Mouse (Mus musculus): ENCODE measurements around the gene Ttc29. TPM values are rescaled to one million over a fixed set of nuclear protein-coding genes. Genes with fewer than 3 reads are reported as not detected.

The Ttc29 gene
- polyA plus RNA-seq, 1 experiment: 0.44 TPM

- no peak overlapping the region for H3K27ac ChIP-seq (ENCODE audit: insufficient read depth, low read length)
- TF ChIP-seq CTCF (IDR thresholded peaks at IDR 0.05; ENCODE audit: extremely low read depth, insufficient read depth, low read length): no peak
- no peak for TF ChIP-seq POLR2A (IDR thresholded peaks at IDR 0.05; ENCODE audit: extremely low read depth, insufficient read depth, low read length)
- no peaks in the 10 kb centered on the region for H3K4me1 ChIP-seq (ENCODE audit: control insufficient read depth, insufficient read depth, low read length)
- no peak overlapping the region for H3K4me3 ChIP-seq (ENCODE audit: insufficient read depth, low read length)
These were observed 224.3 kb downstream of the Ttc29 start for GRCm38 (mm10) chr8:78437140-78438045.

GRCm38 (mm10) chr8:78438121-78438520 is 225.0 kb downstream of the Ttc29 start:
- TF ChIP-seq POLR2A (IDR thresholded peaks at IDR 0.05; ENCODE audit: extremely low read depth, insufficient read depth, low read length) (no peak), CTCF (IDR thresholded peaks at IDR 0.05; ENCODE audit: extremely low read depth, insufficient read depth, low read length) (no peak)
- no peaks in the 10 kb centered on the region for H3K4me1 ChIP-seq (ENCODE audit: control insufficient read depth, insufficient read depth, low read length)
- no peak overlapping the region for H3K27ac ChIP-seq (ENCODE audit: insufficient read depth, low read length)
- H3K4me3 ChIP-seq (ENCODE audit: insufficient read depth, low read length): no peak overlapping the region

DNA sequence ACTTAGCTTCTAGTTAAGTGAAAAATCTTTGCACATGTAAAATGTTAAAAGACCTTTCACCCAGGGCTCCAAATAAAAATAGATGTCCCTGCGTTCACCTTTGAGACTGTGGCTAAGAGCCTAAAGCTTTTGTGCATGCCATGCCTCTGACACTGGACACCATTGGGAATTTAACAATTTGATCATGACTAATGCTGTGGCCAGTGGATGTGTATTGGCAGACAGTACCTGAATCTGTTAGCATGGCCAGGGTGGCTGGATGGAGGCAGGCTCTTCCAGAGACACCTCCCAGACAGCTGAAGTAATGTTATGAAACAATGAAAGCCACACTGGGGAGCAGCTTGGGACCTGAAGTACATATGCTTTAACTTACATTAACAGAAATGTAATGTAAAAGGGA is 229.7 kb downstream of the Ttc29 start:
- Histone ChIP-seq H3K4me1 (ENCODE audit: control insufficient read depth, insufficient read depth, low read length) (no peaks in the 10 kb centered on the region), H3K27ac (ENCODE audit: insufficient read depth, low read length) (no peak overlapping the region)
- TF ChIP-seq POLR2A (IDR thresholded peaks at IDR 0.05; ENCODE audit: extremely low read depth, insufficient read depth, low read length) (no peak), CTCF (IDR thresholded peaks at IDR 0.05; ENCODE audit: extremely low read depth, insufficient read depth, low read length) (no peak)

More for the DNA sequence above, 229.7 kb downstream of the Ttc29 start:
- H3K4me3 ChIP-seq (ENCODE audit: insufficient read depth, low read length): no peak overlapping the region

Other genes with a start within 250 kb of the Ttc29 start
- gene Pou4f2, start 223.3 kb downstream of the Ttc29 start, polyA plus RNA-seq (2012; rRNA removed): not detected in 2 replicates

Measured in cortical plate, adult 2 months (tissue).